Mouse (Mus musculus) stomach, postnatal 0 days (tissue): ENCODE measurements around the gene Siah3. TPM values are rescaled to one million over a fixed set of nuclear protein-coding genes. Genes with fewer than 3 reads are reported as not detected.

Experiments used
- ATAC-seq: fragments of 200-750 bp; cut with Nextera tagmentation; 2 replicates; pipeline ENCODE4 v1.8.0; 2017; ENCODE audit not compliant: low FRiP score, low TSS enrichment
- DNase-seq: peaks from one replicate; pipeline ENCODE4 v3.0.0-alpha.2; 2016; ENCODE audit warnings: low spot score
- H3K27ac ChIP-seq: fragments of 300-500 bp; sonication (generic); replicated peaks from 2 replicates; pipeline ENCODE4 v1.5.1; 2014; ENCODE audit warnings: mild to moderate bottlenecking, control low read depth
- H3K27me3 ChIP-seq: fragments of 300-500 bp; sonication (generic); 2 replicates; pipeline ENCODE4 v1.6.1; 2014; ENCODE audit warnings: low read length; ENCODE audit not compliant: control insufficient read depth, insufficient read depth
- H3K36me3 ChIP-seq: fragments of 300-500 bp; sonication (generic); 2 replicates; pipeline ENCODE4 v1.6.1; 2014; ENCODE audit warnings: low read length, mixed read lengths; ENCODE audit not compliant: control insufficient read depth, insufficient read depth
- H3K4me1 ChIP-seq: fragments of 300-500 bp; sonication (generic); replicated peaks from 2 replicates; pipeline ENCODE4 v1.6.1; 2014; ENCODE audit warnings: antibody characterized with exemption; ENCODE audit not compliant: control insufficient read depth, insufficient read depth
- H3K4me2 ChIP-seq: fragments of 300-500 bp; sonication (generic); replicated peaks from 2 replicates; pipeline ENCODE4 v1.6.1; 2014; ENCODE audit warnings: low read depth, mild to moderate bottlenecking, control low read depth, moderate library complexity
- H3K4me3 ChIP-seq: fragments of 300-500 bp; sonication (generic); 2 replicates; pipeline ENCODE4 v1.5.1; 2014; ENCODE audit warnings: low read depth, low read length, control low read depth
- H3K9ac ChIP-seq: fragments of 300-500 bp; sonication (generic); 2 replicates; pipeline ENCODE4 v1.6.1; 2014; ENCODE audit warnings: mild to moderate bottlenecking, low read length, control low read depth, mixed read lengths
- H3K9me3 ChIP-seq: fragments of 300-500 bp; sonication (generic); 2 replicates; pipeline ENCODE4 v1.6.1; 2016; ENCODE audit warnings: low read length; ENCODE audit not compliant: control insufficient read depth
- CTCF ChIP-seq: IDR thresholded peaks from 2 replicates; pipeline ENCODE4 v1.5.1; 2016; ENCODE audit warnings: antibody characterized with exemption, low read depth, mild to moderate bottlenecking, moderate library complexity
- EP300 ChIP-seq: optimal IDR thresholded peaks from 2 replicates; pipeline ENCODE3; 2016; ENCODE audit warnings: antibody characterized with exemption
- WGBS: fragments of 180-500 bp; shearing (Covaris S2); extraction: QIAGEN DNeasy Blood & Tissue Kit; methylation state at CpG from one replicate; pipeline ENCODE4 v1.1.7; 2014; 5-methylcytosine and 5-hydroxymethylcytosine counted together
- polyA plus RNA-seq: library from polyadenylated mRNA; unstranded; fragments of >200 nt; fragmentation: Nextera tagmentation; extraction: Ambion mirVana; gene quantifications from 2 replicates; pipeline ENCODE4 v1.2.1, GENCODE M21; 2015

Siah3 gene
- polyA plus RNA-seq, 1 experiment from 2014 or later: not detected

GRCm38 (mm10) chr14:75453906-75454305 is 1.9 kb upstream of the Siah3 start:
- no peak overlapping the region for H3K27ac ChIP-seq
- TF ChIP-seq CTCF (no peak), EP300 (no peak)
- H3K4me1 ChIP-seq: no peaks in the 10 kb centered on the region
- H3K36me3 ChIP-seq: no peaks in the 10 kb centered on the region
- DNase-seq (no peak), ATAC-seq (no peak)
- 91% methylated on average over 4 of the region's 4 CpGs for WGBS
- no peaks in the 10 kb centered on the region for H3K27me3 ChIP-seq
- H3K9me3 ChIP-seq: no peaks in the 10 kb centered on the region
- no peak overlapping the region for H3K9ac ChIP-seq
- no peak overlapping the region for H3K4me2 ChIP-seq
- no peak overlapping the region for H3K4me3 ChIP-seq

- Histone ChIP-seq H3K4me3 (no peak overlapping the region), H3K4me2 (no peak overlapping the region), H3K9me3 (no peaks in the 10 kb centered on the region), H3K27ac (no peak overlapping the region), H3K36me3 (no peaks in the 10 kb centered on the region), H3K27me3 (no peaks in the 10 kb centered on the region), H3K9ac (no peak overlapping the region), H3K4me1 (no peaks in the 10 kb centered on the region)
- TF ChIP-seq EP300 (no peak), CTCF (no peak)
- 12% methylated on average over 4 of the region's 4 CpGs for WGBS
- DNase-seq (peak; percentile 59), ATAC-seq (no peak)
These were observed 1.1 kb upstream of the Siah3 start for GRCm38 (mm10) chr14:75454716-75455115.

- Histone ChIP-seq H3K4me1 (no peaks in the 10 kb centered on the region), H3K4me2 (peak overlapping the region; percentile 56; the same call in 1 of the 2 replicates), H3K9me3 (no peaks in the 10 kb centered on the region), H3K27ac (no peak overlapping the region), H3K9ac (no peak overlapping the region), H3K4me3 (no peak overlapping the region), H3K27me3 (no peaks in the 10 kb centered on the region), H3K36me3 (no peaks in the 10 kb centered on the region)
- no peak for DNase-seq
- no peak for ATAC-seq
- TF ChIP-seq CTCF (no peak), EP300 (no peak)
- WGBS: 16% methylated on average over 3 of the region's 3 CpGs
These were observed 430 bp upstream of the Siah3 start for GRCm38 (mm10) chr14:75455361-75455742.

GRCm38 (mm10) chr14:75456489-75457220 is 873 bp downstream of the Siah3 start:
- Histone ChIP-seq H3K27ac (no peak overlapping the region), H3K27me3 (no peaks in the 10 kb centered on the region), H3K9me3 (no peaks in the 10 kb centered on the region), H3K36me3 (no peaks in the 10 kb centered on the region), H3K9ac (no peak overlapping the region), H3K4me2 (peak overlapping the region; percentile 56), H3K4me1 (no peaks in the 10 kb centered on the region), H3K4me3 (peak overlapping the region; percentile 31)
- 5% methylated on average over 13 of the region's 13 CpGs for WGBS
- DNase-seq: peak; percentile 29
- peak; percentile 55 for TF ChIP-seq CTCF
- TF ChIP-seq EP300: no peak
- peak; percentile 59; the same call in 1 of the 2 replicates for ATAC-seq

GRCm38 (mm10) chr14:75457221-75457600 is 1.4 kb downstream of the Siah3 start:
- DNase-seq (no peak), ATAC-seq (0 out of 2 replicates have a peak, but pooled peaks have one; percentile 10)
- Histone ChIP-seq H3K27ac (no peak overlapping the region), H3K27me3 (no peaks in the 10 kb centered on the region), H3K9me3 (no peaks in the 10 kb centered on the region), H3K4me3 (peak overlapping the region; percentile 31), H3K36me3 (no peaks in the 10 kb centered on the region), H3K9ac (no peak overlapping the region), H3K4me1 (no peaks in the 10 kb centered on the region), H3K4me2 (peak overlapping the region; percentile 56)
- TF ChIP-seq EP300 (no peak), CTCF (no peak)
- WGBS: 30% methylated on average over 8 of the region's 8 CpGs

GRCm38 (mm10) chr14:75459431-75459830 is 3.6 kb downstream of the Siah3 start:
- Histone ChIP-seq H3K27ac (no peak overlapping the region), H3K4me2 (no peak overlapping the region), H3K27me3 (no peaks in the 10 kb centered on the region), H3K9ac (no peak overlapping the region), H3K4me1 (no peaks in the 10 kb centered on the region), H3K4me3 (no peak overlapping the region), H3K9me3 (no peaks in the 10 kb centered on the region), H3K36me3 (no peaks in the 10 kb centered on the region)
- ATAC-seq (no peak), DNase-seq (no peak)
- no peak for TF ChIP-seq EP300
- no peak for TF ChIP-seq CTCF
- WGBS: 60% methylated on average over 10 of the region's 10 CpGs
